Mouse (Mus musculus) urinary bladder, adult 18-20 months (tissue): ENCODE measurements around the gene Olfr353.

Source experiments
- DNase-seq, 2 experiments: peaks; one replicate each; pipeline ENCODE4 v3.0.0; 2022; ENCODE audit warnings: low spot score in 2 of 2, mixed read lengths in 2 of 2

Gene Olfr353

DNA sequence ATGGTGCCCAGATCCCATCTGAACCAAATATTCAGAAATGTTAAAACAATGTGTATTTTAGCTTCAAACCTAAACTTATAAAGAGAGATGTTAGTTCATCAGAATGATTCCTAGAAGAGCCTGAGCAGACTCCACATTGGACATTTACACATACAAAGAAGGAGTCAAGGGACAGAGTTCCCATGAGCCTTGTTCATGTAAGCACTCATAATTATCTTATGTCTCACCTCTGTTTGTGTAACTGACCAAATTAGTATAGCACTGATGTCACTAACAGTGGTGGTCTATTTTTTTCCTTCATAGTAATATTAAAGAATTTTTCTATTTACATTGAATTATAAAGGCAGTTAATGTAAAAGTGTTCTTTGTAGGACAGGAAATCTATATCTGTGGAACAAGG, at the start of gene Olfr353:
Gene Olfr353 (minus strand): TSS at position 101 of the 400 bp plus-strand sequence.
- no peak for DNase-seq

DNA sequence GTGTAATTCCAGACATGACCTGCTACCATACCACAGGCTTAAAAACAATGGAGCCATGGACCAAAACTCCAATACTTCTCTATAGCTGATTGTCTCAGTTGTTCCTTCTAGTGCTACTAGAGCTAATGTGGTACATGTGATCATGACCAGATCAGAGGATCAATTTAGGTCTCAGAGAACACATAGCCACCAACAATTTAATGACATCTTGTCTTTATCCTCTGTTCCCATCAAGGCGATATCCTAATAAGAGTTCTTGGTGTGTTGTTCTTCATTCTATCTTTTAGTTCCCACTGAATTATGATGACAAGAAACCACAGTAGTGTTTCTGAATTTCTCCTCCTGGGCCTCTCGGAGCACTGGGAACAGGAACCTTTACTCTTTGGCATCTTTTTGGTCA, 44.1 kb upstream of the Olfr353 start, which contains the start of gene Olfr356:
Gene Olfr356 (plus strand): TSS at position 301 of the 400 bp plus-strand sequence.
- DNase-seq = no peak

DNA sequence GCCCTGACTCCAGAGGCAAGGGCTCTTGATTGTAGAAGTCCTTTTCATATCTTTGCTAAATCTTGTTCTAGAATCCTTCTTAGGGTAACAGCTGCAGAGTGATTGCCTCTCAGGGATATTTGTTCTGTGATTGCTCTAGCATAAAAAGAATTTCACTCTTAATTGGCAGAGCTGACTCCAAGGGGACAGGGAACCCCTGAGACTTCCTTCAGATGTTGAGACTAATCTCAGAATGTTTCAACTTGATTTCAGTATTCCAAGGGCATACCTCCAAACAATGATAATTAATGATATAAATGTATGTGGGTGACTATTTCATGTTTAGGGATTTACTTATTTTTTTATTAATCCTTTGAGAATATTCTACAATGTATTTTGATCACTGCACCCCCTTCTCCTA, 36.1 kb upstream of the Olfr353 start, which contains the start of gene Olfr355:
Gene Olfr355 (minus strand): TSS at position 101 of the 400 bp plus-strand sequence.
- no peak for DNase-seq

DNA sequence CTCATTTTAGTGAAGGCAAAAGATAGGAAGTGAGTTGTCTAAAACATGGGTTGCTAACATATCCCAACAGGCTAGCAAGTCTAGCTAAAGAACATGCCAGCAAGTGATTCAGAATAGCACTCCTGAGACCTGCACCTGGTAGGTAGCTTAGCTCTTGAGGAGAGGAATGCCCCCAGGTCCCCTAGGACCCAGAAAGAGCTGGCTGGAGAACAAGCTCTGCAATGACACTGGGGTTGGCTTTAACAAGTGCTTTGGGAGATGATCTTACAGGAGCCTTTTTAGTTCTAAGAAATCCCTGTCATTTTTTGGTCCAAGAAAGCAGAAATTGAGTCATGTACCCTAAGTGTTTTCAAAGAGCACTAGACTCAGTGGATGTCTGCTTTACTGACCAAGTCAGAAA, 12.6 kb upstream of the Olfr353 start, which contains the start of gene Olfr354:
Gene Olfr354 (plus strand): TSS at position 301 of the 400 bp plus-strand sequence.
- no peak for DNase-seq

DNA sequence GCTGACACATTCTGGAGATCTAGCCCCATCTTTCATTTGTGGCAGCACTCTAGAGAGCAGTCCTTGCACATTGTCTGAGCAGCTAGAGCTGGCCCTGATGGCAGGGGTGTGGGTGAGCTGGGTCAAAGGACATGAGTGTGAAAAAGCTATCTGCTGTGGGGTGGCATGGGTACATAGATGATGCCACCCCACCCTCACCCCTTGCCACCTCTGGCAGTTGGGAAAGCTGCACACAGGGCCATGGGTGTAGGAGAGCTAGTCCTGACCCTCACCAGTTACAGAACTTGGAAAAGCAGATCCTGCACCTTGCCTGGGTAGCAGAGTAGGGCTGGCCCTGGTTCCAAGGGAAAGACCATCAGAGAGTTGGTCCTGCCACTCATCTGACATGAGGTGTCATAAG, 4.4 kb upstream of the Olfr353 start:
- DNase-seq = no peak

DNA sequence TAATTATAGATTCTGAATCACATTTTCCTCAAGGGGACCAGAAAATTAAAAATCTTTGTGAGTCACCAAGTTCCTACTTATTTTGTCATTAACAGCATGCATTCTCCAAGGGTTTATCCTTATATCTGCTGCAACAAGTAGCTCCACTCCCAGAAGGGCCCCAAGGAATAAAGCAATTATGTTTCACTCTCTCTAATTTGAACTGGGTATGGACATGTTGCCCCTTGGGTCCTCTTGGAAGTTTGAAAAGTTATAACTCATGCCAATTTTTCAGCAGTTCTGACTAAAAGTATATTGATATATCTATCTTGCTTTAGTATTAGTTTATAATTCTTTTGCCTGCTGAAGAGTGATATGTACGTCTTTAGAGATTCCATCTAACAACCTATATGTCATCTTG, 24.6 kb downstream of the Olfr353 start, which contains the start of gene Olfr352:
Gene Olfr352 (plus strand): TSS at position 301 of the 400 bp plus-strand sequence.
- DNase-seq = no peak

DNA sequence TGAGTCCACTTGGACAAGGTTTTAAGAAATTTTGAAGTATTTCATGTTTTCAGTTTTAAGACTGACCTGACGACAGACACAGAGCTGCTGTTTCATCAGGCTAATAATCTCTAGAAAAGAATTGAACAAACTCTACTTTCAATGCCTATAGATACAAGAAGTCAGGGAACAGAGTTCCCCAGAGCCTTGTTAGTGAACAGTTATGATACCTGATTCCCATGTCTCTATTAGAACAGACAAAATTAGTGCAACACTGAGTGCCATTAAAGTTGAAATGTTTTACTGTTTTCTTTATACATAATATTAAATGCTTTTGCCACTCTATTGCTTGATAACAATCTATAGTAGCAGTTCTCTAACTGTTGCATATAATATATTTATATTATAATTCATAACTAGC, 30.2 kb downstream of the Olfr353 start, which contains the start of gene Olfr351:
Gene Olfr351 (minus strand): TSS at position 101 of the 400 bp plus-strand sequence.
- no peak for DNase-seq

DNA sequence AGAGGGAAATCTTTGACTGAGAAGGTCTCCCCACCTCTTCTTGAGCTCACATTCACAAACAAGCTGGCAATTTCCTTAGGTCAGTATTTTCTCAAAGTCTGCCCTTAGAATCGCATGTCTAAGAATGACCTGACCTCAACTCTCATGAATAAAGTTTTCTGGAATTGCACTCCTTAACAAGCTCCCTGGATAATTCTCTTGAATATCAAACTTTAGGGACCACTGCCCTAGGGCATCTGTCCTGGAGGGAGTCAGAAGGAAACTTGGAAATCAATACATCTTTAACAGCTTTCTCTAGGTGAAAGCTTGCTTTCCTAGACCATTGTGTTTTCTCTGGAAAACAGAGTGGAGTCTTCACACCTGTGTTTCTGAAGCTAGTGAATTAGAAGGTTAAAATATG, 46.7 kb downstream of the Olfr353 start, which contains the start of gene Olfr350:
Gene Olfr350 (plus strand): TSS at position 301 of the 400 bp plus-strand sequence.
- no peak for DNase-seq
